Mouse (Mus musculus): ENCODE data around the gene Kmt2c. TPM values are rescaled to one million over a fixed set of nuclear protein-coding genes. Genes with fewer than 3 reads are reported as not detected.
A peak's percentile ranks its signal among the peaks of the same experiment; 100 is the strongest.

The Kmt2c gene
- polyA plus RNA-seq, 1 experiment from 2014 or later: 5.3 TPM

DNA sequence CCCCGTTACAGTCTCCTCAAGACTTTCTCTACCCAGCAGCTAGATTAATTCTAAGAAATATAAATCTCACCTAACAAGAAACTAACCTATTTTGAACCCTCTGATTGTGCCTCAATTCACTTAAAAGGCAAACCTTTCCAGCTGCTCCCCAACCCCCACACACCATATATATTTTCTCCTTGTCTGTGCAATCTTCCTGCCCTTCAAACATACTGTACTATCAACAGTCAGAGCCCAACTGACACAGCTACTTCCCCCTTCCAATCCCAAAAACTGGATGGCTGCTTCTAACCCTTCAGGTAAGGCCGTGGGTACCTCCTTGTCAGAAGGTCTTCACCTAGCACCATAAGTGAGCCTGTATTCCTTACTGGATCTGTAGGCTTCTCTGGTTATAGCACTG, 130.2 kb downstream of the Kmt2c start:
- ATAC-seq (ENCODE audit: low read depth): no peak
- 74% methylated on average over 2 of the region's 2 CpGs for WGBS (ENCODE audit: insufficient replicate concordance)
- no peaks in the 10 kb centered on the region for H3K4me1 ChIP-seq (ENCODE audit: control insufficient read depth, low read depth, low read length)
- peaks cover 7% of the 10 kb centered on the region for H3K36me3 ChIP-seq (ENCODE audit: control insufficient read depth, insufficient read depth)
- H3K9ac ChIP-seq (ENCODE audit: low read depth, low read length): no peak overlapping the region
- H3K4me2 ChIP-seq (ENCODE audit: low read depth, low read length): no peak overlapping the region
- H3K27me3 ChIP-seq (ENCODE audit: control insufficient read depth, insufficient read depth, low read depth, low read length): no peaks in the 10 kb centered on the region
- no peaks in the 10 kb centered on the region for H3K9me3 ChIP-seq (replicated peaks; ENCODE audit: control insufficient read depth, low read length)
- no peak overlapping the region for H3K4me3 ChIP-seq (ENCODE audit: low read depth, low read length)
- no peak overlapping the region for H3K27ac ChIP-seq (ENCODE audit: low read length)

DNA sequence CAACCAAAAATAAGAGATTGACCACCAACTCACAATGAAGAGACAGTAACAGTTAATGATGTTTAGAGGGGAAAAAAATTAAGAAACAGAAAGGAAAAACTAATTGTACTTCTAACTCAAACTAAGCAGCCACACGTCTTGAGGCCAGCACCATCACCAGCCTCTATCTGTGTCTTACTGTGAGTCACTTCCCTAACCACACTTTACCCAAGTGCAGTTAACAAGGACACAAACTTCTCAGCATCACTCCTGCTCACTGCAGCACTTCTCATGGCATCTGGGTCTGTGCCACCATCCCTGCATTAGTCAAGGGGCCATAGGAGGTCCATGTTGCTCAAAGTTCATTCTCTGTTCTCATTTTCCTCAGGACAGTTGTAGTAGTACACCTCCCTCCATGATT, 131.5 kb downstream of the Kmt2c start:
- no peak overlapping the region for H3K4me3 ChIP-seq (ENCODE audit: low read depth, low read length)
- H3K27me3 ChIP-seq (ENCODE audit: control insufficient read depth, insufficient read depth, low read depth, low read length): no peaks in the 10 kb centered on the region
- H3K9me3 ChIP-seq (replicated peaks; ENCODE audit: control insufficient read depth, low read length): no peaks in the 10 kb centered on the region
- H3K9ac ChIP-seq (ENCODE audit: low read depth, low read length): no peak overlapping the region
- H3K27ac ChIP-seq (ENCODE audit: low read length): no peak overlapping the region
- no peaks in the 10 kb centered on the region for H3K36me3 ChIP-seq (ENCODE audit: control insufficient read depth, insufficient read depth)
- no peak for ATAC-seq (ENCODE audit: low read depth)
- no peak overlapping the region for H3K4me2 ChIP-seq (ENCODE audit: low read depth, low read length)
- no peaks in the 10 kb centered on the region for H3K4me1 ChIP-seq (ENCODE audit: control insufficient read depth, low read depth, low read length)
- WGBS (ENCODE audit: insufficient replicate concordance): 81% methylated on average over 1 of the region's 1 CpGs

DNA sequence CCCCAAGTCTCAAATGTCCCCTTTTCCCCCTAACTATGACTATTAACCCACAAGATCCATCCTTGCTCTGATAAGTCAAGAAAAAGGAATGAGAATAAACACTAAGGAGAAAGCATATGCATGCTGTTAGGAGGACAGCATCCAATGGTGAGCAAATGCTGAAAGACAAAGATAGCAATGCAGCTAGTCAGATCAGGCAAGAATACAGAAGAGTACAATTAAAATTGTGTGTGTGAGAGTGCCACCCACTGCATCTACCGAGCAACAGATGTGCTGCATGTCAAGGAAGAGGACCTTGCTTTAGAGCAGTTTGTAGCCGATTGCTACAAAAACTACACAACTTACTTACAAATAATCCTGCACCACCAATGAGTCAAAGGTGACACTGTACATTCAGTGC, 145.1 kb downstream of the Kmt2c start:
- Histone ChIP-seq H3K4me2 (ENCODE audit: low read depth, low read length) (no peak overlapping the region), H3K4me1 (ENCODE audit: control insufficient read depth, low read depth, low read length) (no peaks in the 10 kb centered on the region), H3K9me3 (replicated peaks; ENCODE audit: control insufficient read depth, low read length) (no peaks in the 10 kb centered on the region), H3K36me3 (ENCODE audit: control insufficient read depth, insufficient read depth) (peaks cover 7% of the 10 kb centered on the region), H3K27ac (ENCODE audit: low read length) (no peak overlapping the region), H3K27me3 (ENCODE audit: control insufficient read depth, insufficient read depth, low read depth, low read length) (no peaks in the 10 kb centered on the region), H3K9ac (ENCODE audit: low read depth, low read length) (no peak overlapping the region), H3K4me3 (ENCODE audit: low read depth, low read length) (no peak overlapping the region)
- WGBS (ENCODE audit: insufficient replicate concordance): 76% methylated on average over 2 of the region's 2 CpGs
- no peak for ATAC-seq (ENCODE audit: low read depth)

DNA sequence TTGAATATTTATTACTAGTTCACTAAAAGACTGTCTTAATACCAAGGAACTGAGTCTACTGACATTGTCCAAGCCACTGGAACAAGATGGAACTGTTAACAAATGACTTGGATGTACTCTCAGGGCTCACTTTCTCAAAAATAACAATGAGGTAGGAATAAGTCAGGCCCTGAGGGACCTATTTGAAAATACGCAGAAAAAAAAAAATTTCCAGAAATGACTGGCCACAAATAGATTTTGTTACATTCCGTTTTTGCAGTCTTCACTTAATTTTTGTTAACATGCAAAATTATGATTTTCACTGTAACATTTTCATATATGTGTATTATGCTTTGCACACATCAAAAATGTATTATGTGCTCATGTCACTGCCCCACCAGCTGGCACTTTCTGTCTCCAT, 167.3 kb downstream of the Kmt2c start:
- no peak overlapping the region for H3K4me3 ChIP-seq (ENCODE audit: low read depth, low read length)
- H3K9ac ChIP-seq (ENCODE audit: low read depth, low read length): no peak overlapping the region
- no peak for ATAC-seq (ENCODE audit: low read depth)
- no peaks in the 10 kb centered on the region for H3K9me3 ChIP-seq (replicated peaks; ENCODE audit: control insufficient read depth, low read length)
- H3K4me1 ChIP-seq (ENCODE audit: control insufficient read depth, low read depth, low read length): no peaks in the 10 kb centered on the region
- H3K27ac ChIP-seq (ENCODE audit: low read length): no peak overlapping the region
- H3K4me2 ChIP-seq (ENCODE audit: low read depth, low read length): no peak overlapping the region
- WGBS (ENCODE audit: insufficient replicate concordance): 85% methylated on average over 2 of the region's 2 CpGs
- H3K36me3 ChIP-seq (ENCODE audit: control insufficient read depth, insufficient read depth): peaks cover 7% of the 10 kb centered on the region
- no peaks in the 10 kb centered on the region for H3K27me3 ChIP-seq (ENCODE audit: control insufficient read depth, insufficient read depth, low read depth, low read length)

DNA sequence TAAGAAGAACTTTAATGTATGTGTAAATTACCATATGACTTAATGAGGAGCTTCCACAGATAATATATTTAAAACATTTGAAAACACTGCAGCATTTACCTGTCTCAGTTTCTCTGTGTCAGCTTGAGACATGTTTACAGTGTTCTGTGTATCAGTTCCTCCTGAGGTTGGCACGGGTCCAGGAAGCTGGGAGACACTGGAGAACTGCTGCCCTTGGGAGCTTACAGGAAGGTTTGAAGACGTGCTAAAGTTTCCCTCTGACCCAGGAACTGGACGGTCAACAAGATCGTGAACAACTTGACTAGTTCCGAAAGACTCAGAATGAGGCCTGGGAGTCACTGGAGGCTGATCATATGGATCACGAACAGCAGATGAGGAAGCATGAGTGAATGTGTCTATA, 184.7 kb downstream of the Kmt2c start:
- H3K36me3 ChIP-seq (ENCODE audit: control insufficient read depth, insufficient read depth): peaks cover 33% of the 10 kb centered on the region
- no peak overlapping the region for H3K9ac ChIP-seq (ENCODE audit: low read depth, low read length)
- H3K27ac ChIP-seq (ENCODE audit: low read length): no peak overlapping the region
- no peaks in the 10 kb centered on the region for H3K27me3 ChIP-seq (ENCODE audit: control insufficient read depth, insufficient read depth, low read depth, low read length)
- no peaks in the 10 kb centered on the region for H3K9me3 ChIP-seq (replicated peaks; ENCODE audit: control insufficient read depth, low read length)
- ATAC-seq (ENCODE audit: low read depth): no peak
- H3K4me2 ChIP-seq (ENCODE audit: low read depth, low read length): no peak overlapping the region
- H3K4me3 ChIP-seq (ENCODE audit: low read depth, low read length): no peak overlapping the region
- H3K4me1 ChIP-seq (ENCODE audit: control insufficient read depth, low read depth, low read length): no peaks in the 10 kb centered on the region
- WGBS (ENCODE audit: insufficient replicate concordance): 78% methylated on average over 6 of the region's 6 CpGs

DNA sequence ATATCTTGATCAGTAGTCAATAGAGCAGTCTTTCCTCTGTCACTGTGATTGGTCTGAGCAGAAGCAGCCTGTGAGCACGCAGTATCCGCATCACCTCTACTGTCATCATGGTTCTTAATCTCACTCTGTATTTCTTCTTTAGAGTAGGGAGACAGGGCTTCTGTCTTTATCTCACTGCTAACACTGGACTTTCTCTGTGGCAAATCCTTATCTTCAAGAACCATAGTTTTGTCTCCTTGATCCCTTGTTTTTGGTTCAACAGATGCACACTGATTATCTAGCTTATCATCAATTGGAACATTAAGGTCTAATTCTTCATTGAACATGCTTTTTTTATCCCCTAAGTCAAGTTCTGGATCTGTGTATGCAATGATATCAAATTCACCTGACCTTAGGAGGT, 188.4 kb downstream of the Kmt2c start:
- H3K9ac ChIP-seq (ENCODE audit: low read depth, low read length): no peak overlapping the region
- H3K27ac ChIP-seq (ENCODE audit: low read length): no peak overlapping the region
- H3K27me3 ChIP-seq (ENCODE audit: control insufficient read depth, insufficient read depth, low read depth, low read length): no peaks in the 10 kb centered on the region
- peak; percentile 48 for ATAC-seq (ENCODE audit: low read depth)
- H3K36me3 ChIP-seq (ENCODE audit: control insufficient read depth, insufficient read depth): peaks cover 32% of the 10 kb centered on the region
- H3K4me2 ChIP-seq (ENCODE audit: low read depth, low read length): no peak overlapping the region
- H3K4me1 ChIP-seq (ENCODE audit: control insufficient read depth, low read depth, low read length): no peaks in the 10 kb centered on the region
- WGBS (ENCODE audit: insufficient replicate concordance): 46% methylated on average over 2 of the region's 2 CpGs
- no peak overlapping the region for H3K4me3 ChIP-seq (ENCODE audit: low read depth, low read length)
- H3K9me3 ChIP-seq (replicated peaks; ENCODE audit: control insufficient read depth, low read length): no peaks in the 10 kb centered on the region

DNA sequence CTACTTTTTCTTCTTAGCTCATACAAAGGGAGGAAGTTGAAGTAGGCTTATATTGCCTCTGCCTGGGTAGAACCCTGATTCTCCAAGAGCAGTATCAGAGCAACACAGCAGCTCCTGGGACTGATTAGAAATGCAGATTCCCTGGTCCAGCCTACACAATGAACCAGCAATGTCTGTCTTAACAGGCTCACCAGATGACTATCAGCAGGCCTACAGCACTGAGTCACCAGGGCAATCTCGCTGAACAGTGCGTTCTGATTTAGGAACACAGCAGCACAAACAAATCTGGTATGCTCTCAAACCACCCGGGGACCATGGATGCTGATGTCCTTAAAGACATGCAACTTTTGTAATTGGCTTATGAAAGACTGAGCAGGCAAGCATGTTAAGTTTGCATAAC, 201.8 kb downstream of the Kmt2c start:
- no peaks in the 10 kb centered on the region for H3K27me3 ChIP-seq (ENCODE audit: control insufficient read depth, insufficient read depth, low read depth, low read length)
- no peak overlapping the region for H3K27ac ChIP-seq (ENCODE audit: low read length)
- peak; percentile 37; the same call in 1 of the 2 replicates for ATAC-seq (ENCODE audit: low read depth)
- no peaks in the 10 kb centered on the region for H3K4me1 ChIP-seq (ENCODE audit: control insufficient read depth, low read depth, low read length)
- no peaks in the 10 kb centered on the region for H3K9me3 ChIP-seq (replicated peaks; ENCODE audit: control insufficient read depth, low read length)
- H3K4me3 ChIP-seq (ENCODE audit: low read depth, low read length): no peak overlapping the region
- no peak overlapping the region for H3K4me2 ChIP-seq (ENCODE audit: low read depth, low read length)
- H3K9ac ChIP-seq (ENCODE audit: low read depth, low read length): no peak overlapping the region
- WGBS (ENCODE audit: insufficient replicate concordance): 44% methylated on average over 3 of the region's 3 CpGs
- H3K36me3 ChIP-seq (ENCODE audit: control insufficient read depth, insufficient read depth): peaks cover 18% of the 10 kb centered on the region

DNA sequence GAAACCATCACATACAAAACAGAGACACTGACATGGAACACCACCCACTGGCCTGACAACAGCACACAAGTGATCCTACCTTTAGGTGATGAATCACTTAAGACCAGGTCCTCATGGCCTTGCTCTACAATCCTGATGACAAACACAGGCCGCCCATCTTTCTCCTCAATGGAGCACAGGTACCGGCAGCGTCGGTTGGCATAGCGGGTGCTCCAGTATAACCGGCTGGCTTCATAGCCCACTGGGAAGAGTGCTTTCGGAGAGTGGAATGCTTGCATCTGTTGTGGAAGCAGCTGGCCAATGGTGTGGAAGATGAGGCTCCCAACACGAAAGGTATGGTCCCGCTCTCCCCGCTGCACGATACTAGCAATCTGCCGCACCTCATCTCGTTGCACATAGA, 214.6 kb downstream of the Kmt2c start:
- Histone ChIP-seq H3K4me1 (ENCODE audit: control insufficient read depth, low read depth, low read length) (no peaks in the 10 kb centered on the region), H3K27ac (ENCODE audit: low read length) (no peak overlapping the region), H3K4me2 (ENCODE audit: low read depth, low read length) (no peak overlapping the region), H3K4me3 (ENCODE audit: low read depth, low read length) (no peak overlapping the region), H3K9me3 (replicated peaks; ENCODE audit: control insufficient read depth, low read length) (no peaks in the 10 kb centered on the region), H3K36me3 (ENCODE audit: control insufficient read depth, insufficient read depth) (peaks cover 22% of the 10 kb centered on the region), H3K27me3 (ENCODE audit: control insufficient read depth, insufficient read depth, low read depth, low read length) (no peaks in the 10 kb centered on the region), H3K9ac (ENCODE audit: low read depth, low read length) (no peak overlapping the region)
- WGBS (ENCODE audit: insufficient replicate concordance): 94% methylated on average over 13 of the region's 13 CpGs
- ATAC-seq (ENCODE audit: low read depth): no peak

DNA sequence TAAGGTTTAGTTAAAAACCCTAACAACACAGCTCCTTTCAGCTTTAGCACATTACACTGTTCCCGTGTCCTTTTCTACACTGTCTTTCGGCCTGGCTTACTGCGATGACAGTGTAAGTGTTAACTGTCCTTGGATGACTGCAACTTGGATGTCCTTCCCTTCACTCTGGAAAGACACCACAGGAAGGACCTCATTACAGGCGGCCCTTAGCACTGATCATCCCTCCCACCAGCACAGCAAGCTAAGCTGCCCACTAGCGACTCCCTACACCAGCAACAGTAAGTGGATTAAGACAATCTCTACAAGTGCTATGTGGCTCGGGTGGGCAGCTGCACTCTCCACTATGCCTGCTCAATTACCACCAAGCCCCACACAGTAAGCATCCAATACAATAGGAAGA, 222.2 kb downstream of the Kmt2c start:
- Histone ChIP-seq H3K4me1 (ENCODE audit: control insufficient read depth, low read depth, low read length) (no peaks in the 10 kb centered on the region), H3K9ac (ENCODE audit: low read depth, low read length) (no peak overlapping the region), H3K9me3 (replicated peaks; ENCODE audit: control insufficient read depth, low read length) (no peaks in the 10 kb centered on the region), H3K4me3 (ENCODE audit: low read depth, low read length) (no peak overlapping the region), H3K36me3 (ENCODE audit: control insufficient read depth, insufficient read depth) (peaks cover 19% of the 10 kb centered on the region), H3K27ac (ENCODE audit: low read length) (no peak overlapping the region), H3K4me2 (ENCODE audit: low read depth, low read length) (no peak overlapping the region), H3K27me3 (ENCODE audit: control insufficient read depth, insufficient read depth, low read depth, low read length) (no peaks in the 10 kb centered on the region)
- ATAC-seq (ENCODE audit: low read depth): no peak
- WGBS (ENCODE audit: insufficient replicate concordance): 79% methylated on average over 6 of the region's 6 CpGs

DNA sequence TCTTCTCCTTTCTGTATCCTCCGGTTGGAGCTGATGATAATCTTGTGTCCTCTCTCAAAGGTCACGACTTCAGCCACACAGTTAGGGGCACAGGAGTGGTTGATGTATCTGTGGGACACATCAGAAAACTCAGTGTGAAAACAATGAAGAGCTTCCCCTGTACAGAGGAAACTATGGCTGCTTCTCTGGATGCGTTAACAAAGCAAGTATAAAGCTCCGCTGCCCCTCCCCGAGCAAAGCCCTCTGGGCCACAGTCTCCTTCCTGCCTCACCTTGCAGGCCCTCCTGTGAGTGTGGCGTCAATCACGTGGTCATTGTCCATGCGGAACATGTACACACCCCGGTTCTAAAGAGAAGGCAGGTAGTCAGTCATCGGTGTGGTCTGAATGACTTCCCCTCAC, 223.0 kb downstream of the Kmt2c start:
- no peak for ATAC-seq (ENCODE audit: low read depth)
- Histone ChIP-seq H3K36me3 (ENCODE audit: control insufficient read depth, insufficient read depth) (peaks cover 17% of the 10 kb centered on the region), H3K4me1 (ENCODE audit: control insufficient read depth, low read depth, low read length) (no peaks in the 10 kb centered on the region), H3K4me3 (ENCODE audit: low read depth, low read length) (no peak overlapping the region), H3K9ac (ENCODE audit: low read depth, low read length) (no peak overlapping the region), H3K27me3 (ENCODE audit: control insufficient read depth, insufficient read depth, low read depth, low read length) (no peaks in the 10 kb centered on the region), H3K4me2 (ENCODE audit: low read depth, low read length) (no peak overlapping the region), H3K27ac (ENCODE audit: low read length) (no peak overlapping the region), H3K9me3 (replicated peaks; ENCODE audit: control insufficient read depth, low read length) (no peaks in the 10 kb centered on the region)
- 79% methylated on average over 10 of the region's 10 CpGs for WGBS (ENCODE audit: insufficient replicate concordance)
